Mouse (Mus musculus): Measurements from ENCODE around the gene Rbpj.

DNA sequence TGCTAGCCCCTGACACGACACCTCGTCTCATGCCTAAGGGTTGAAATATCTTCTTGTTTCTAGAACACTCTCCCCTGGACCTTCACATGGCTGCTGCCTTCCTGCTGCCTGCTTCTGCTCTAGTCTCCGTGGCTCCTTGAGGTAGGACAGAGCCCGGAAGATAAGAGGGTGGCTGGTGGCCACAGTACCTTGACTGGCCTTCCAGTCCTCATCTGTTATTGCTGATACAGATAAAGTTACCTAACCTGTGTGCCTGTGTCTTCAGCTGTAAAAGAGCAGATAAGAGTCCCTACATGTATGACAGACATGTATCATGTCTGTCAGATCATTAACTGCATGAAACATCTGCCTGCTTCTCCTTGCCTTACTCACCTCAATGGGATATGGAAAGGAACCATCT, 219.7 kb downstream of the Rbpj start:
- TF ChIP-seq CTCF (IDR thresholded peaks at IDR 0.05; ENCODE audit: control insufficient read depth, insufficient read depth, insufficient replicate concordance, low read depth, low read length), result no peak
- no peak for TF ChIP-seq POLR2A (IDR thresholded peaks at IDR 0.05; ENCODE audit: control insufficient read depth, low read depth, low read length)
